Mouse (Mus musculus) v-Abl transformed pro-B cells (cell line): ENCODE results near the gene Zc3hav1l.

ENCODE experiments used
- in situ Hi-C, 2 experiments: fragments of 400-800 bp; cut with MboI; formaldehyde crosslinking; loops; one replicate each; pipeline ENCODE4 v1.15.1; 2025; ENCODE audit not compliant: unreplicated experiment in 2 of 2

The Zc3hav1l gene

GRCm38 (mm10) chr6:38238382-38238781 is 60.7 kb downstream of the Zc3hav1l start:
- in situ Hi-C loops, result no loop called here
